Mouse (Mus musculus) hindbrain, postnatal 0 days (tissue): ENCODE results near the gene Ifna6. TPM values are rescaled to one million over a fixed set of nuclear protein-coding genes. Genes with fewer than 3 reads are reported as not detected.
"Not testable (repeated sequence)": the region's sequence is repeated elsewhere in the genome, so short reads cannot be mapped to it uniquely, and the experiment has no call there.

ENCODE experiments used
- ATAC-seq: fragments of 200-750 bp; cut with Nextera tagmentation; 2 replicates; pipeline ENCODE4 v1.8.0; 2017; ENCODE audit warnings: mild to moderate bottlenecking, moderate TSS enrichment, moderate library complexity
- DNase-seq: peaks from one replicate; pipeline ENCODE4 v3.0.0-alpha.2; 2015; ENCODE audit warnings: low spot score
- H3K27ac ChIP-seq: fragments of 300-500 bp; sonication (generic); 2 replicates; pipeline ENCODE4 v1.5.1; 2014; ENCODE audit warnings: mild to moderate bottlenecking
- H3K27me3 ChIP-seq: fragments of 300-500 bp; sonication (generic); 2 replicates; pipeline ENCODE4 v1.6.1; 2014; ENCODE audit warnings: low read length, mixed read lengths; ENCODE audit not compliant: insufficient read depth
- H3K36me3 ChIP-seq: fragments of 300-500 bp; sonication (generic); 2 replicates; pipeline ENCODE4 v1.6.1; 2014; ENCODE audit warnings: low read length, mixed read lengths; ENCODE audit not compliant: insufficient read depth
- H3K4me1 ChIP-seq: fragments of 300-500 bp; sonication (generic); 2 replicates; pipeline ENCODE4 v1.6.1; 2014; ENCODE audit warnings: antibody characterized with exemption, low read length, mixed read lengths; ENCODE audit not compliant: insufficient read depth
- H3K4me2 ChIP-seq: fragments of 300-500 bp; sonication (generic); 2 replicates; pipeline ENCODE4 v1.6.1; 2014; ENCODE audit warnings: low read depth, mild to moderate bottlenecking, low read length, moderate library complexity, mixed read lengths
- H3K4me3 ChIP-seq: fragments of 300-500 bp; sonication (generic); 2 replicates; pipeline ENCODE4 v1.5.1; 2014; ENCODE audit warnings: low read length
- H3K9ac ChIP-seq: fragments of 300-500 bp; sonication (generic); replicated peaks from 2 replicates; pipeline ENCODE4 v1.6.1; 2014; ENCODE audit warnings: mild to moderate bottlenecking, low read length, moderate library complexity, mixed read lengths
- H3K9me3 ChIP-seq: fragments of 300-500 bp; sonication (generic); 2 replicates; pipeline ENCODE4 v1.6.1; 2016; ENCODE audit warnings: low read length, mixed read lengths
- CTCF ChIP-seq: IDR thresholded peaks from 2 replicates; pipeline ENCODE4 v1.5.1; 2016; ENCODE audit warnings: antibody characterized with exemption, control low read depth, low read depth
- WGBS: fragments of 180-500 bp; shearing (Covaris S2); extraction: QIAGEN DNeasy Blood & Tissue Kit; methylation state at CpG from one replicate; pipeline ENCODE4 v1.1.7; 2014; 5-methylcytosine and 5-hydroxymethylcytosine counted together
- polyA plus RNA-seq: library from polyadenylated mRNA; unstranded; fragments of >200 nt; fragmentation: Nextera tagmentation; extraction: Ambion mirVana; gene quantifications from 2 replicates; pipeline ENCODE4 v1.2.1, GENCODE M21; 2015
- total RNA-seq: library from RNA; depleted of rRNA; stranded (reverse); fragments of >200 nt; gene quantifications from 2 replicates; pipeline ENCODE4 v1.2.3, GENCODE M21; 2014

The Ifna6 gene
- total and polyA plus RNA-seq, 2 experiments from 2014 or later: not detected

- DNase-seq (no peak), ATAC-seq (no peak)
- Histone ChIP-seq H3K27ac (no peak within 1 kb of the TSS), H3K4me2 (no peak within 1 kb of the TSS), H3K9me3 (no peaks in the 10 kb centered on the region), H3K36me3 (no peaks in the 10 kb centered on the region), H3K4me1 (no peaks in the 10 kb centered on the region), H3K4me3 (no peak within 1 kb of the TSS), H3K27me3 (no peaks in the 10 kb centered on the region), H3K9ac (no peak within 1 kb of the TSS)
- no peak for TF ChIP-seq CTCF
- 89% methylated on average over 1 of the region's 1 CpGs for WGBS
Observed at GRCm38 (mm10) chr4:88819659-88820058, 7.6 kb upstream of the Ifna6 start, which contains the start of gene Ifna11. Gene Ifna11, plus strand, starts transcription at chr4:88819959.

GRCm38 (mm10) chr4:88822995-88823394 is 4.2 kb upstream of the Ifna6 start:
- Histone ChIP-seq H3K9me3 (no peaks in the 10 kb centered on the region), H3K9ac (no peak overlapping the region), H3K4me2 (no peak overlapping the region), H3K4me3 (no peak overlapping the region), H3K36me3 (no peaks in the 10 kb centered on the region), H3K4me1 (no peaks in the 10 kb centered on the region), H3K27ac (no peak overlapping the region), H3K27me3 (no peaks in the 10 kb centered on the region)
- ATAC-seq (no peak), DNase-seq (peak; percentile 53)
- 21% methylated on average over 4 of the region's 4 CpGs for WGBS
- TF ChIP-seq CTCF: peak; percentile 67

DNA sequence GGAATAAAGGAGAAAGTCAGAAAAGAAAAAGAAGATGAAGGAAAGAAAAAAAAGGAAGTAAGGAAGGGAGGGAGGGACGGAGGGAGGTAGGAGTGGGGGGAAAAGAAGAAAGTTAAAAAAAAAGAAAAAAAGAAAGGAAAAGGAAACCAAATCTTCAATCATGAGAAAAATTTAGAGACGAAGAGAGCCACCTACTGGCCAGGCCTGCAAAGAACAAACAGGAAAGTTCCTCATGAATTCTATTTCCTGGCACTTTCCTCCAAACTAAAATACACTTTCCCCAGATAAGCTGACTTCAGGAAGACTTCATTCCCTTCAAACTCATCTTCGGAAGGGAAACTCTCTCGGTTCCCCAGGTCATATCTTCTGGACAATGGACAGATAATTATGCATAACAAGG is 3.3 kb downstream of the Ifna6 start:
- peak; percentile 62 for TF ChIP-seq CTCF
- no peak overlapping the region for H3K9ac ChIP-seq
- no peaks in the 10 kb centered on the region for H3K9me3 ChIP-seq
- H3K4me2 ChIP-seq: no peak overlapping the region
- no peaks in the 10 kb centered on the region for H3K27me3 ChIP-seq
- no peaks in the 10 kb centered on the region for H3K4me1 ChIP-seq
- WGBS: 23% methylated on average over 4 of the region's 4 CpGs
- no peak overlapping the region for H3K27ac ChIP-seq
- DNase-seq: peak; percentile 36
- H3K4me3 ChIP-seq: no peak overlapping the region
- H3K36me3 ChIP-seq: no peaks in the 10 kb centered on the region
- ATAC-seq: no peak

- H3K4me3 ChIP-seq, H3K27me3 ChIP-seq, H3K27ac ChIP-seq, H3K9ac ChIP-seq, ATAC-seq, H3K4me2 ChIP-seq, H3K4me1 ChIP-seq, H3K9me3 ChIP-seq, H3K36me3 ChIP-seq, DNase-seq: not testable (repeated sequence)
- 82% methylated on average over 1 of the region's 1 CpGs for WGBS
Observed at GRCm38 (mm10) chr4:88835225-88835624, 8.0 kb downstream of the Ifna6 start, which contains the start of gene Ifna5. Gene Ifna5, plus strand, starts transcription at chr4:88835525.

DNA sequence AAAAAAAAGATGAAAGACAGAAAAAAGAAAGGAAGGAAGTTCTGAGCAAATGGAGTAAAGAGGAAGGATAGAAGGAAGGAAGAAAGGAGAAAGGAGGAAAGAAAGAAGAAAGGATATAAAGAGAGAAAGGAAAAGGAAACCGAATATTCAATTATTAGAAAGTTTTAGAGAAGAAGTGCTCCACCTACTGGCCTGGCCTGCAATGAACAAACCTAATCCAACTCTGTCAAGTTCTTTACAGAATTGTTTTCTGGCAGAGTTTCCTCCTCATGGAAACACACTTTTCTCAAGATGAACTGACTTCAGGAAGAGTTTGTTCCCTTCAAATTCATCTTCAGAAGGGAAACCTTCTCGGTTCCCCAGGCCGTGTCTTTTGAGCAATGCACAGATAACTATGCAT is 11.6 kb downstream of the Ifna6 start:
- TF ChIP-seq CTCF: peak; percentile 60
- Histone ChIP-seq H3K27ac (no peak overlapping the region), H3K27me3 (no peaks in the 10 kb centered on the region), H3K9ac (no peak overlapping the region), H3K4me2 (no peak overlapping the region), H3K4me1 (no peaks in the 10 kb centered on the region), H3K36me3 (no peaks in the 10 kb centered on the region), H3K4me3 (no peak overlapping the region), H3K9me3 (no peaks in the 10 kb centered on the region)
- WGBS: 44% methylated on average over 3 of the region's 3 CpGs
- DNase-seq: peak; percentile 39
- no peak for ATAC-seq

- WGBS: 68% methylated on average over 3 of the region's 3 CpGs
- no peaks in the 10 kb centered on the region for H3K4me1 ChIP-seq
- no peaks in the 10 kb centered on the region for H3K9me3 ChIP-seq
- DNase-seq: no peak
- TF ChIP-seq CTCF: no peak
- H3K4me3 ChIP-seq: no peak overlapping the region
- no peak overlapping the region for H3K9ac ChIP-seq
- H3K27me3 ChIP-seq: no peaks in the 10 kb centered on the region
- H3K27ac ChIP-seq: no peak overlapping the region
- ATAC-seq: no peak
- H3K36me3 ChIP-seq: no peaks in the 10 kb centered on the region
- no peak overlapping the region for H3K4me2 ChIP-seq
Observed at GRCm38 (mm10) chr4:88840058-88840457, 12.8 kb downstream of the Ifna6 start.

DNA sequence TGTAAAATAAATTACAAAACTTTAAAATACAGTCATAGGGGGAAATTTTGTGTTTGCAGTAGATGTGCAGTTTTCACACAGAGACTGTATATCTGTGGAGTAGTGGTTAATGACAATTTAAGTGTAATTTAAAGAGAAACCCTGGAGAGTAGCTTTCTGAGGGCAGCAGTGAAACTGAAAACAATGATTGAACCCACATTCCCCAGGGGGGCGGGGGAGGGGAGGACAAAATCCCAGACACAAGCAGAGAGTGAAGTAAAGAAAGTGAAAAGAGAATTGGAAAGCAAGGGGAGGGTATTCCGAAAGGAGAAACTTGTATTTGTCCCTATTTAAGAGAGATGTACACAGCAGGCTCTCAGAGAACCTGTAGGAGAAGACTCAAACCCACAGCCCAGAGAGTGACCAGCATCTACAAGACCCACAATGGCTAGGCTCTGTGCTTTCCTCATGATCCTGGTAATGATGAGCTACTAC is 14.3 kb downstream of the Ifna6 start, which contains the start of gene Ifna4:
Ifna4 (plus strand) TSS at position 424 of the 474 bp plus-strand sequence.
- ATAC-seq (no peak), DNase-seq (no peak)
- WGBS: 47% methylated on average over 2 of the region's 2 CpGs
- Histone ChIP-seq H3K27ac (no peak within 1 kb of the TSS), H3K9ac (no peak within 1 kb of the TSS), H3K4me2 (no peak within 1 kb of the TSS), H3K27me3 (no peaks in the 10 kb centered on the region), H3K36me3 (no peaks in the 10 kb centered on the region), H3K4me3 (no peak within 1 kb of the TSS), H3K4me1 (no peaks in the 10 kb centered on the region), H3K9me3 (no peaks in the 10 kb centered on the region)
- no peak for TF ChIP-seq CTCF
